Mouse (Mus musculus) heart, postnatal 0 days (tissue): Measurements from ENCODE around the gene Fbxo7. TPM values are rescaled to one million over a fixed set of nuclear protein-coding genes. Genes with fewer than 3 reads are reported as not detected.
A peak's percentile ranks its signal among the peaks of the same experiment; 100 is the strongest.

Source experiments
- ATAC-seq: fragments of 200-750 bp; cut with Nextera tagmentation; 2 replicates; pipeline ENCODE4 v1.8.0; 2017; ENCODE audit warnings: low read depth, moderate number of reproducible peaks, moderate library complexity; ENCODE audit not compliant: insufficient read depth
- DNase-seq: peaks from one replicate; pipeline ENCODE4 v3.0.0-alpha.2; 2016; ENCODE audit warnings: low spot score
- H3K27ac ChIP-seq: fragments of 300-500 bp; sonication (generic); 2 replicates; pipeline ENCODE4 v1.5.1; 2014; ENCODE audit warnings: low read depth, mild to moderate bottlenecking
- H3K27me3 ChIP-seq: fragments of 300-500 bp; sonication (generic); 2 replicates; pipeline ENCODE4 v1.6.1; 2014; ENCODE audit warnings: low read length, mixed read lengths; ENCODE audit not compliant: control insufficient read depth, insufficient read depth
- H3K36me3 ChIP-seq: fragments of 300-500 bp; sonication (generic); replicated peaks from 2 replicates; pipeline ENCODE4 v1.6.1; 2014; ENCODE audit warnings: low read length, mixed read lengths; ENCODE audit not compliant: control insufficient read depth, insufficient read depth
- H3K4me1 ChIP-seq: fragments of 300-500 bp; sonication (generic); 2 replicates; pipeline ENCODE4 v1.6.1; 2014; ENCODE audit warnings: antibody characterized with exemption; ENCODE audit not compliant: control insufficient read depth, insufficient read depth
- H3K4me2 ChIP-seq: fragments of 300-500 bp; sonication (generic); 2 replicates; pipeline ENCODE4 v1.6.1; 2014; ENCODE audit warnings: low read depth, mild to moderate bottlenecking, low read length, moderate library complexity
- H3K4me3 ChIP-seq: fragments of 300-500 bp; sonication (generic); 2 replicates; pipeline ENCODE4 v1.5.1; 2014; ENCODE audit warnings: low read depth, low read length
- H3K9ac ChIP-seq: fragments of 300-500 bp; sonication (generic); replicated peaks from 2 replicates; pipeline ENCODE4 v1.6.1; 2014; ENCODE audit warnings: low read depth, low read length, mixed read lengths
- H3K9me3 ChIP-seq: fragments of 300-500 bp; sonication (generic); replicated peaks from 2 replicates; pipeline ENCODE4 v1.6.1; 2016; ENCODE audit warnings: low read length; ENCODE audit not compliant: control insufficient read depth
- CTCF ChIP-seq: IDR thresholded peaks from 2 replicates; pipeline ENCODE4 v1.5.1; 2016; ENCODE audit warnings: antibody characterized with exemption, control low read depth, low read depth
- EP300 ChIP-seq: IDR thresholded peaks from 2 replicates; pipeline ENCODE4 v1.6.1; 2016; ENCODE audit warnings: antibody characterized with exemption, low read depth
- WGBS: fragments of 180-500 bp; shearing (Covaris S2); extraction: QIAGEN DNeasy Blood & Tissue Kit; methylation state at CpG from one replicate; pipeline ENCODE4 v1.1.7; 2014; 5-methylcytosine and 5-hydroxymethylcytosine counted together
- polyA plus RNA-seq: library from polyadenylated mRNA; unstranded; fragments of >200 nt; fragmentation: Nextera tagmentation; extraction: Ambion mirVana; gene quantifications from 2 replicates; pipeline ENCODE4 v1.2.1, GENCODE M21; 2015
- total RNA-seq: library from RNA; depleted of rRNA; stranded (reverse); fragments of >200 nt; gene quantifications from 2 replicates; pipeline ENCODE4 v1.2.3, GENCODE M21; 2014; ENCODE audit warnings: low replicate concordance; rRNA removed

Fbxo7 gene
- total and polyA plus RNA-seq, 2 experiments from 2014 or later, result 16.1 to 19.9 TPM

DNA sequence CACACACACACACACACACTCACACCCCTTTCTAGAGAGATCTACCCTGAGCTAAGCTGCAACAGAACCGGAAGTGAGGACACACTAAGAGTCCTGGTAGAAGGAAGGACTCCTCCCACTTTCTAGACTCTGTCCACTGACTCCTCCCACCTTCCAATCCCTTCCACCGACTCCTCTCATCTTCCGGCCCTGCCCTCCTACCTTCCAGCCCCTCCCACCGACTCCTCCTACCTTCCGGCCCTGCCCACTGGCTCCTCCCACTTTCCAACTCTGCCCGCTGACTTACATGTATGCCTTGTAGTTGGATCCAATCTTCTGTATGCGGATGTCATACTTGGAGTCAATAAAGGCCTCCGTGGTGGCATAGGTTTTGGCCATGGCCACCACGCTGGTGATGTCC lies 58.1 kb downstream of the Fbxo7 start:
- H3K27ac ChIP-seq, result no peak overlapping the region
- H3K4me3 ChIP-seq, result no peak overlapping the region
- no peaks in the 10 kb centered on the region for H3K4me1 ChIP-seq
- ATAC-seq (no peak), DNase-seq (no peak)
- no peak overlapping the region for H3K9ac ChIP-seq
- no peak overlapping the region for H3K4me2 ChIP-seq
- TF ChIP-seq CTCF (no peak), EP300 (no peak)
- WGBS, result 73% methylated on average over 9 of the region's 9 CpGs
- no peaks in the 10 kb centered on the region for H3K27me3 ChIP-seq
- H3K36me3 ChIP-seq, result no peaks in the 10 kb centered on the region
- no peaks in the 10 kb centered on the region for H3K9me3 ChIP-seq

DNA sequence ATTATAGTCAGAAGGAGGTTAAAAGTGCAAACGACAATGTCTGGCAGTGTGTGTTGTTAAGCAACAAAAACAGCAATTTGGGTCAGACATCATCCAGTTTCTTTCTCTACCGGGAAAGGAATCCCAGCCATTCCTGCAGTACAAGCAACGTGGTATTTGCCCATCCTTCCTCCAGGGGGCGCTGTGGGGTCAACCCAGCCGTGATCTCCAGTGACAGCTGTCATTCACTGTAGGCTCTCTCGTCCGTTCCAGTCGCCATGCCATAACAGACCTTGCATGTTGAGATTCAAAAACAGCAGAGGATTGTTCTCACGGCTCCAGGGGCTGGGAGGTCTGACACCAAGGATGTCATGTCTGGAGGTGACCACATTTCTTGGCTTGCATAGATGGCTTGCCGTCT lies 70.1 kb downstream of the Fbxo7 start:
- H3K27ac ChIP-seq, result no peak overlapping the region
- peaks cover 9% of the 10 kb centered on the region; the same call in 1 of the 2 replicates for H3K4me1 ChIP-seq
- H3K36me3 ChIP-seq, result no peaks in the 10 kb centered on the region
- H3K4me2 ChIP-seq, result no peak overlapping the region
- no peaks in the 10 kb centered on the region for H3K9me3 ChIP-seq
- H3K9ac ChIP-seq, result no peak overlapping the region
- DNase-seq (no peak), ATAC-seq (no peak)
- no peak overlapping the region for H3K4me3 ChIP-seq
- TF ChIP-seq EP300 (no peak), CTCF (peak; percentile 42)
- no peaks in the 10 kb centered on the region for H3K27me3 ChIP-seq
- WGBS, result 51% methylated on average over 10 of the region's 10 CpGs

GRCm38 (mm10) chr10:86093109-86094035 lies 71.6 kb downstream of the Fbxo7 start:
- Histone ChIP-seq H3K9me3 (no peaks in the 10 kb centered on the region), H3K36me3 (no peaks in the 10 kb centered on the region), H3K9ac (no peak overlapping the region), H3K27ac (no peak overlapping the region), H3K4me2 (0 out of 2 replicates have a peak overlapping the region, but pooled peaks have one; percentile 1), H3K4me1 (peaks cover 9% of the 10 kb centered on the region; the same call in 1 of the 2 replicates), H3K4me3 (no peak overlapping the region), H3K27me3 (no peaks in the 10 kb centered on the region)
- TF ChIP-seq EP300 (no peak), CTCF (no peak)
- ATAC-seq (peak; percentile 83), DNase-seq (peak; percentile 12)
- WGBS, result 34% methylated on average over 14 of the region's 14 CpGs

- peaks cover 4% of the 10 kb centered on the region; the same call in 1 of the 2 replicates for H3K4me1 ChIP-seq
- TF ChIP-seq CTCF (no peak), EP300 (no peak)
- no peak overlapping the region for H3K4me3 ChIP-seq
- no peak overlapping the region for H3K4me2 ChIP-seq
- DNase-seq, result no peak
- peaks cover 9% of the 10 kb centered on the region; the same call in 1 of the 2 replicates for H3K9me3 ChIP-seq
- no peak overlapping the region for H3K27ac ChIP-seq
- no peaks in the 10 kb centered on the region for H3K36me3 ChIP-seq
- 79% methylated on average over 6 of the region's 6 CpGs for WGBS
- no peak overlapping the region for H3K9ac ChIP-seq
- ATAC-seq, result no peak
- no peaks in the 10 kb centered on the region for H3K27me3 ChIP-seq
Observed at GRCm38 (mm10) chr10:86098363-86098762, 76.6 kb downstream of the Fbxo7 start.

DNA sequence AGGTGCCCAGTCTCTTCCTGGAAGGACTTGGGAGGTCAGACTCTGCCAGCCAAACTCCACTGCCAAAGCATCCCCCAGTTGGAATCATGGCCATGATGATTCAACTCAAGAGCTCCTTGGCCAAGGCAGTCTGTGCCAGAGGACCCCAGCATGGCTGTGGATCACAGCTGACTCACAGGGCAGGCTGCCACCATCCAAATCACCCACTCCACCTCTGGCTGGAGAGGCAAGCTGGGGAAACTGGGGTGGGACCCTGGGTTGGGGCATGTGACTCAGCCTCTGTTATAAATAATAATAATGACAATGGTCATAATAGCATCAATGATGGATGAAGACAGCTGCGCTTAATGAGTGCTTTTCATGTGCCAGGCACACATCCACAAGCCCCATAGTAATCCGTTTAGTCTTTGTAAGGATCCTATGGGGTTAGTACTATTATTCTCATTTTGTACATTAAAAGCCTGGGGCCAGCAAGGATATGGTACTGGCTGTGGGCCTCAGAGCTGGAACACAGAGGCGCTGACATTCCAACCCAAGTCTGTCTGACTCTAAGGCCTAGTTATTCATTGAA lies 78.6 kb downstream of the Fbxo7 start:
- ATAC-seq (no peak), DNase-seq (no peak)
- H3K27me3 ChIP-seq, result no peaks in the 10 kb centered on the region
- H3K27ac ChIP-seq, result no peak overlapping the region
- WGBS, result 86% methylated on average over 3 of the region's 3 CpGs
- H3K4me1 ChIP-seq, result no peaks in the 10 kb centered on the region
- no peak overlapping the region for H3K9ac ChIP-seq
- H3K9me3 ChIP-seq, result peaks cover 9% of the 10 kb centered on the region; the same call in 1 of the 2 replicates
- TF ChIP-seq CTCF (no peak), EP300 (no peak)
- no peaks in the 10 kb centered on the region for H3K36me3 ChIP-seq
- no peak overlapping the region for H3K4me3 ChIP-seq
- no peak overlapping the region for H3K4me2 ChIP-seq

Other genes starting within 250 kb of the Fbxo7 start
- 22.5 and 29.1 TPM in 2 replicates for gene Pwp1, start 192.5 kb upstream of the Fbxo7 start, total RNA-seq
- gene Pwp1, start 192.5 kb upstream of the Fbxo7 start, polyA plus RNA-seq, result 25.7 and 29.4 TPM in 2 replicates
- gene Prdm4, start 104.8 kb upstream of the Fbxo7 start, total RNA-seq, result 29.1 and 34.5 TPM in 2 replicates
- 4.4 and 4.6 TPM in 2 replicates for gene Prdm4, start 104.8 kb upstream of the Fbxo7 start, polyA plus RNA-seq
- gene Ascl4, start 94.3 kb upstream of the Fbxo7 start, total RNA-seq, result not detected in 2 replicates
- gene Ascl4, start 94.3 kb upstream of the Fbxo7 start, polyA plus RNA-seq, result not detected in 2 replicates
- gene Rtcb, start 64.1 kb upstream of the Fbxo7 start, total RNA-seq, result 45.9 and 67.1 TPM in 2 replicates
- 96.2 and 101 TPM in 2 replicates for gene Rtcb, start 64.1 kb upstream of the Fbxo7 start, polyA plus RNA-seq
- not detected in 2 replicates for gene Bpifc, start 10.1 kb upstream of the Fbxo7 start, total RNA-seq
- gene Bpifc, start 10.1 kb upstream of the Fbxo7 start, polyA plus RNA-seq, result not detected in 2 replicates